Mouse (Mus musculus): Measurements from ENCODE around the gene Rasl11a. TPM values are rescaled to one million over a fixed set of nuclear protein-coding genes. Genes with fewer than 3 reads are reported as not detected.

Rasl11a gene
- polyA plus RNA-seq, 1 experiment from 2014 or later = 11.9 TPM

GRCm38 (mm10) chr5:146848936-146849582 lies 4.2 kb downstream of the Rasl11a start:
- WGBS = 96% methylated on average over 4 of the region's 4 CpGs
- no peak for ATAC-seq (ENCODE audit: low FRiP score)

DNA sequence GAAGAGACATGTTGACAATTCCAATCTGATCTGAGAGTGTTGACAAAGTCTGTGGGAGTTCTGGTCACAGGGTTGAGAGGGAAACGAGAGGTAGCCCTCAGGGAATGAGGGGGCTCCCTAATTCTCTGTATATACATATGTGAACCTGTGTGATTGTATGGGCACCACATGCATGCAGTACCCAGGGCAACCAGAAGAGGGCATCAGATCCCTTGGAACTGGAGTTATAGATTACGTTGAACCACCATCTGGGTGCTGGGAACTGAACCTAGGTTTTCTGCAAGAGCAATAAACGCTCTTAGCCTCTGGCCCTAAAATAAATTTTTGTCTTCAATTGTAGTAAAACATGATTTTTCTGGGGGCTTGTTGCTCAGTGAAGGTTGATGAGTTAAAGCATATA lies 11.2 kb downstream of the Rasl11a start:
- no peaks in the 10 kb centered on the region for H3K27me3 ChIP-seq
- H3K36me3 ChIP-seq = no peaks in the 10 kb centered on the region
- H3K9me3 ChIP-seq = no peaks in the 10 kb centered on the region
- peaks cover 8% of the 10 kb centered on the region; the same call in 1 of the 2 replicates for H3K4me1 ChIP-seq (replicated peaks)
- H3K9ac ChIP-seq = no peak overlapping the region
- no peak for ATAC-seq (ENCODE audit: low FRiP score)
- H3K27ac ChIP-seq = no peak overlapping the region
- no peak overlapping the region for H3K4me3 ChIP-seq
- H3K4me2 ChIP-seq = no peak overlapping the region
- WGBS = 95% methylated on average over 3 of the region's 3 CpGs

More at GRCm38 (mm10) chr5:146848936-146849582, 4.2 kb downstream of the Rasl11a start:
- H3K27me3 ChIP-seq = no peaks in the 10 kb centered on the region
- H3K9me3 ChIP-seq = no peaks in the 10 kb centered on the region
- H3K4me1 ChIP-seq (replicated peaks) = peaks cover 17% of the 10 kb centered on the region
- no peak overlapping the region for H3K4me2 ChIP-seq
- no peak overlapping the region for H3K9ac ChIP-seq
- no peak overlapping the region for H3K27ac ChIP-seq
- no peaks in the 10 kb centered on the region for H3K36me3 ChIP-seq
- no peak overlapping the region for H3K4me3 ChIP-seq

- Histone ChIP-seq H3K9me3 (no peaks in the 10 kb centered on the region), H3K4me1 (replicated peaks) (peaks cover 8% of the 10 kb centered on the region; the same call in 1 of the 2 replicates), H3K4me2 (no peak overlapping the region), H3K4me3 (no peak overlapping the region), H3K27me3 (no peaks in the 10 kb centered on the region), H3K36me3 (no peaks in the 10 kb centered on the region), H3K9ac (no peak overlapping the region), H3K27ac (no peak overlapping the region)
- WGBS = 83% methylated on average over 8 of the region's 8 CpGs
- no peak for ATAC-seq (ENCODE audit: low FRiP score)
Observed at GRCm38 (mm10) chr5:146857620-146858019, 12.7 kb downstream of the Rasl11a start.

DNA sequence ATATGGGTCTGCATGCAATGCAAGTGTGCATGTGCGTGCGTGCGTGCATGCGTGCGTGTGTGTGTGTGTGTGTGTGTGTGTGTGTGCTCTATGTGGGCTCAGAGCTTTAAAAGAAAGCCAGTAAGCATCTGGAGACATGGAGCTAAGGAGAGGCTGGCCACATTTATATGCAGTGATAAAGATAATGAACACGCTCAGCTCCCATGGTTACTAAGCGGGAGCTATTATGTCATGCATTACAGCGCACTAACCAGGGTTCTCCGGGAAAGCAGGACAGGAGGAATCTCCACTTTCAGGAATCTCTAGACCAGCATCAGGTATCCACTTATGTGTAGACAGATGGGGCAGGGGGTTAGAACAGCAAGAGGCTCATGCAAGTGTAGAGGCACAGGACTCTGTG lies 13.9 kb downstream of the Rasl11a start:
- peak; percentile 54; the same call in 1 of the 2 replicates for ATAC-seq (ENCODE audit: low FRiP score)
- H3K4me2 ChIP-seq = no peak overlapping the region
- no peaks in the 10 kb centered on the region for H3K9me3 ChIP-seq
- H3K9ac ChIP-seq = no peak overlapping the region
- 88% methylated on average over 9 of the region's 9 CpGs for WGBS
- no peak overlapping the region for H3K27ac ChIP-seq
- no peaks in the 10 kb centered on the region for H3K27me3 ChIP-seq
- peaks cover 8% of the 10 kb centered on the region; the same call in 1 of the 2 replicates for H3K4me1 ChIP-seq (replicated peaks)
- no peaks in the 10 kb centered on the region for H3K36me3 ChIP-seq
- no peak overlapping the region for H3K4me3 ChIP-seq

GRCm38 (mm10) chr5:146859246-146859645 lies 14.4 kb downstream of the Rasl11a start:
- no peaks in the 10 kb centered on the region for H3K36me3 ChIP-seq
- no peak overlapping the region for H3K4me3 ChIP-seq
- no peak overlapping the region for H3K4me2 ChIP-seq
- ATAC-seq (ENCODE audit: low FRiP score) = no peak
- no peaks in the 10 kb centered on the region for H3K9me3 ChIP-seq
- H3K27me3 ChIP-seq = no peaks in the 10 kb centered on the region
- no peak overlapping the region for H3K27ac ChIP-seq
- H3K4me1 ChIP-seq (replicated peaks) = peaks cover 8% of the 10 kb centered on the region; the same call in 1 of the 2 replicates
- no peak overlapping the region for H3K9ac ChIP-seq
- 62% methylated on average over 8 of the region's 8 CpGs for WGBS

DNA sequence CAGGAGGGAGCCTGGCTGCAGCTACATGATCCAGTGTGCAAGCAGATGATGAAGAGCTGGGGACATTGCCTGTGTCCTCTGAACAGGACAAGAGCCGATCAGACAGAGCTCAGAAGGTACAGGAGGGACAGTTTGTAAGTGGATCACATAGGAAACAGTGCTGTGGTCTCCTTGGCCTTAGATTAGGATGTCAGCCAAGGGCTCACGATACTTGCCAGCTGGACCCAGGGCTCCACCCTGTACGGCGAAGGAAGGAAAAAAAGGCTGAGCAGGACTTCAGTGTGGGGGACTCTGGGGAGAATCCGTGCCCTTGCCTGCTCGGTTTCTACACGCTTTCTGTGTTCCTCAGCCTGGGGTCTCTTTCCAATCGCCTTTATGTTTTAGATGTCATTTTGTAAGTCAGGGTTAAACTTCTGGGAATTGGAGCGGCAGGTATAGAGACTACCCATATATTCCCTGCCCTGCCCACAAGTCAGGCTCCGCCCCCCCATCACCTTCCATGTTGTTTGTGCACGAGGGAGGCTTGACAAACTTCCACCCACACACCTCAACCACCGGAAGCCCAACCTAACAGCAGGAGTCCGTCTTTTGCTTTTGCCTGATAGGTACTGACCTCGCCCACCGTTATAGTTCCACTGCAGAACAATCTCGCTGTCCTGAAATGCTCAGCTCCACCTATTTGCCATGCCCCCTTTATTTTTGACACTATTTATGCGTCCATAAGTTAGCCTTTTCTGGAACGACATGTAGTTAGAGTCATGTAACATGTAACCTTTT lies 15.5 kb downstream of the Rasl11a start:
- no peak overlapping the region for H3K9ac ChIP-seq
- no peaks in the 10 kb centered on the region for H3K9me3 ChIP-seq
- WGBS = 85% methylated on average over 18 of the region's 18 CpGs
- H3K4me1 ChIP-seq (replicated peaks) = peaks cover 8% of the 10 kb centered on the region; the same call in 1 of the 2 replicates
- H3K4me2 ChIP-seq = no peak overlapping the region
- ATAC-seq (ENCODE audit: low FRiP score) = no peak
- H3K27ac ChIP-seq = no peak overlapping the region
- no peaks in the 10 kb centered on the region for H3K36me3 ChIP-seq
- no peak overlapping the region for H3K4me3 ChIP-seq
- no peaks in the 10 kb centered on the region for H3K27me3 ChIP-seq

DNA sequence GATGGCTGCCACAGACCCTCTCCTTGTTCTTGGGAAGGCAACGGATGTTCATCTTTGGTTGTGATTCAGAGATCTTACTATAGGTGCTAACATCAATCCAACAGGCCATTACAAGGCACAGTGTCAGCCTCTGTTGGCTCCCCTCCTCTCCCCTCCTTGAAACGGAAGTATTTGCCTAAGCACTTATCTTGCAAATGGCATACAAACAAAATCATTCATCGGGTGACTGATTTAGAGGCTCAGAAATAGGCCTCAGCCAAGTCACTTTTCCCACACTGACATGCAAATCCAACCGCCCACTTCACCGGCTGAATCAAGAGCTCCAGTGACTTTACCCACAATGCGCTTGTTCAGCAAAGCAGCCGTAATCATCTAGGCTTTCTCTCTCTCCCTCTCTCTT lies 16.7 kb downstream of the Rasl11a start:
- Histone ChIP-seq H3K9ac (no peak overlapping the region), H3K27me3 (no peaks in the 10 kb centered on the region), H3K4me1 (replicated peaks) (peaks cover 8% of the 10 kb centered on the region; the same call in 1 of the 2 replicates), H3K9me3 (no peaks in the 10 kb centered on the region), H3K36me3 (no peaks in the 10 kb centered on the region), H3K4me2 (no peak overlapping the region), H3K4me3 (no peak overlapping the region), H3K27ac (no peak overlapping the region)
- WGBS = 35% methylated on average over 7 of the region's 7 CpGs
- ATAC-seq (ENCODE audit: low FRiP score) = no peak

DNA sequence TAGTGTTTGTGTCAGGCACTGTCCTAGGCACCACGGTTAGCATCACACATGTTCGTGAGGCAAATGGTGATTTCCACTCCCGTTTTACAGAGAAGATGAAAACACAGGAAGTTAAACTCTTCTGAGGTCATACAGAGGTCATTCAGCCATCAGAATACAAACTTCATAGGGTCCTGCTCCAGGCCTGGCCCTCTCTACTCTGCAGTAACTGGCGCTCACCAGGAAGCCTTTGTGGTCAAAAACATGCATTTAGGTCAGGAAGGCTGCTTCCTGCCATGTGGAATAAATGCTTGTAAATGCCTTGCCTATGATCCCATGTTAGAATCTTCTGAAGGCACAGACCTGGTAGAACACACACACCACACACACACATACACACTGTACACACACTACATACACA lies 20.6 kb downstream of the Rasl11a start:
- WGBS = 78% methylated on average over 4 of the region's 4 CpGs
- H3K27me3 ChIP-seq = no peaks in the 10 kb centered on the region
- no peak overlapping the region for H3K27ac ChIP-seq
- no peak overlapping the region for H3K4me2 ChIP-seq
- ATAC-seq (ENCODE audit: low FRiP score) = no peak
- H3K9ac ChIP-seq = no peak overlapping the region
- H3K9me3 ChIP-seq = no peaks in the 10 kb centered on the region
- H3K4me1 ChIP-seq (replicated peaks) = peaks cover 13% of the 10 kb centered on the region
- no peaks in the 10 kb centered on the region for H3K36me3 ChIP-seq
- H3K4me3 ChIP-seq = no peak overlapping the region

DNA sequence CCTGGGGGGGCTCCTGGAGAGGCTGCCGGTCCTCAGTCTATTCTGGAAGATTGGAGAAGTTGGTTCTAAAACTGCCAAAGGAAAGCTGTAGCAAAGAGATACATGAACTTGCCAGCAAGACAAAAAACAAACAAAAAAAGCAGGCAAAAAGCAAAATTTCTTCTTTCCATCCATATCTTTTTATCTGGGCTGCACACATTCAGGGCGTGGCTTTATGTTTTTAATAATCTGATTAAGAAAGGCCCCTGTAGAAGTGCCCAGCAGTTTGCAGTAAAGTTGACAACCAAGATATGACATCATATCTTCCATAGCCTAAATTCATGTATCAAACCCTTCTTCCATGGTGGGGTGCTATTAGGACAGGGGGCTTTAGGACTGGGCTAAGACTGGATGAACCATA lies 21.4 kb downstream of the Rasl11a start:
- Histone ChIP-seq H3K4me3 (no peak overlapping the region), H3K9ac (no peak overlapping the region), H3K4me1 (replicated peaks) (peaks cover 13% of the 10 kb centered on the region), H3K27me3 (no peaks in the 10 kb centered on the region), H3K9me3 (no peaks in the 10 kb centered on the region), H3K4me2 (no peak overlapping the region), H3K36me3 (no peaks in the 10 kb centered on the region), H3K27ac (no peak overlapping the region)
- ATAC-seq (ENCODE audit: low FRiP score) = no peak
- WGBS = 98% methylated on average over 2 of the region's 2 CpGs

GRCm38 (mm10) chr5:146867246-146867945 lies 22.5 kb downstream of the Rasl11a start:
- no peaks in the 10 kb centered on the region for H3K27me3 ChIP-seq
- peak overlapping the region; percentile 49 for H3K4me2 ChIP-seq
- H3K36me3 ChIP-seq = no peaks in the 10 kb centered on the region
- H3K4me1 ChIP-seq (replicated peaks) = peaks cover 13% of the 10 kb centered on the region
- peak overlapping the region; percentile 61 for H3K9ac ChIP-seq
- H3K27ac ChIP-seq = peak overlapping the region; percentile 55; the same call in 1 of the 2 replicates
- peak overlapping the region; percentile 15 for H3K4me3 ChIP-seq
- peak; percentile 57 for ATAC-seq (ENCODE audit: low FRiP score)
- WGBS = 8% methylated on average over 19 of the region's 19 CpGs
- no peaks in the 10 kb centered on the region for H3K9me3 ChIP-seq

GRCm38 (mm10) chr5:146867946-146868314 lies 23.1 kb downstream of the Rasl11a start:
- no peak; the same call in 1 of the 2 replicates for ATAC-seq (ENCODE audit: low FRiP score)
- Histone ChIP-seq H3K9me3 (no peaks in the 10 kb centered on the region), H3K27me3 (no peaks in the 10 kb centered on the region), H3K4me3 (no peak overlapping the region), H3K36me3 (no peaks in the 10 kb centered on the region), H3K27ac (peak overlapping the region; percentile 55; the same call in 1 of the 2 replicates), H3K4me1 (replicated peaks) (peaks cover 13% of the 10 kb centered on the region), H3K4me2 (peak overlapping the region; percentile 49), H3K9ac (no peak overlapping the region; the same call in 1 of the 2 replicates)
- WGBS = 10% methylated on average over 4 of the region's 4 CpGs

GRCm38 (mm10) chr5:146872981-146873631 lies 28.2 kb downstream of the Rasl11a start:
- H3K27me3 ChIP-seq = no peaks in the 10 kb centered on the region
- no peak for ATAC-seq (ENCODE audit: low FRiP score)
- no peak overlapping the region for H3K27ac ChIP-seq
- WGBS = 90% methylated on average over 5 of the region's 5 CpGs
- H3K4me3 ChIP-seq = no peak overlapping the region
- no peak overlapping the region for H3K9ac ChIP-seq
- H3K36me3 ChIP-seq = no peaks in the 10 kb centered on the region
- H3K4me1 ChIP-seq (replicated peaks) = no peaks in the 10 kb centered on the region
- no peak overlapping the region for H3K4me2 ChIP-seq
- H3K9me3 ChIP-seq = no peaks in the 10 kb centered on the region
